Mouse (Mus musculus): ENCODE measurements at regions not wholly inside any gene's neighbourhood (a gene's known extent, or its start where the extent isn't known, plus 50 kb on each side); places are given as distances from the start of the nearest gene placed in this dataset.

DNA sequence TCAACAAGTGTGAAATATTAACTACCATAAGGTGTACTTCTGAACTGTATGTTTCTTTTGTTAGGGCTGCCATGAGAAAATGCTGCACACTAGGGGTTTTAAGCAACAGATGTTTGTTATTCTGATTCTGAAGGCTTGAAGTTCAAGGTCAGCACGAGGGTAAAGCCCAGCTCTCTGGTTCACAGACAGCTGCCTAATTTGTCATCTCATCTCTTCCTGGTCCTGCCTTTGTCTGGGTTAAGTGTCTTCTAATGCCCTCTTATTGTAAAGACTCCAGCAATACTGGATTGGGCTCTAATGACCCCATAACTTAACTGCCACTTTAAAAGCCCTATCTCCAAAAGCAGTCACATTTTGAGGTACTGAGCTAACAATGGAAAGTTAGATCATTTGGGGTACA, 209.9 kb upstream of the Trib2 start:
- H3K27ac ChIP-seq (ENCODE audit: control insufficient read depth, low read depth, low read length), result no peak overlapping the region

DNA sequence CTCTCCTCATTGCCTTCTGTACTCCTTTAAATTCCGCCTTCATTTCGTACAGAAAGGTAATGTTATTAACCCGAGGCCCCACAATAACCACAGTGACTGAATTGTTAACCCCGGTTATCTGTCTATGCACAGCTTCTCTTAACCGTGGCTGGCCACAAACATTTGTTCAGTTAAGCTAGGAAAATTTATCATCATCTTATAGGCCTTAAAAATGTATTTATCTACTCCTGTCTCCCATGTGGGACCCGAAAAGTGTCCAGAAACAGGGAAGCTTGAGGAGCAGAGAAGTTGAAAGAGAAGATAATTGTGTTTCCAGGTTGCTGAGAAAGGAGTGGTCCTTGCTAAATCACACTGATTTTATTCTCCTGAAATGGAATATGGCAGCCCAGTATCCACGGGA, 206.6 kb upstream of the Trib2 start:
- H3K9me3 ChIP-seq (replicated peaks; ENCODE audit: insufficient read depth, low read length), result no peaks in the 10 kb centered on the region
- peak overlapping the region; percentile 8 to 26; a peak in 2 of 4 replicates for H3K4me3 ChIP-seq (ENCODE audit: control insufficient read depth in 1 of 2, insufficient read depth in 1 of 2, low read depth in 2 of 2, low read length in 2 of 2)
- peaks cover 0 to 34% of the 10 kb centered on the region in 2 experiments; a peak in 2 of 4 replicates for H3K36me3 ChIP-seq (ENCODE audit: control insufficient read depth in 1 of 2, insufficient read depth in 2 of 2, low read length in 2 of 2)
- no peaks in the 10 kb centered on the region for H3K79me2 ChIP-seq (ENCODE audit: control insufficient read depth, insufficient read depth, low read length, poor library complexity)
- peak overlapping the region; percentile 97 for H3K27ac ChIP-seq (ENCODE audit: control insufficient read depth, low read depth, low read length)
- H3K27me3 ChIP-seq (ENCODE audit: control insufficient read depth in 1 of 2, insufficient read depth in 2 of 2, low read length in 2 of 2), result no peaks in the 10 kb centered on the region
- DNase-seq (ENCODE audit: low read depth, low spot score), result peak; percentile 82
- peak overlapping the region; percentile 44 for H3K9ac ChIP-seq (ENCODE audit: control insufficient read depth, low read depth, low read length, poor library complexity, severe bottlenecking)
- peaks cover 18 to 26% of the 10 kb centered on the region in 2 experiments for H3K4me1 ChIP-seq (ENCODE audit: control insufficient read depth in 1 of 2, insufficient read depth in 2 of 2, low read length in 2 of 2)
- peak; percentile 87 for TF ChIP-seq GATA1 (IDR thresholded peaks at IDR 0.05; ENCODE audit: low read depth, low read length)
- no peak for TF ChIP-seq NRF1 (IDR thresholded peaks at IDR 0.05; ENCODE audit: insufficient read depth, low read depth, low read length, poor library complexity, severe bottlenecking)
- peak; percentile 92 for TF ChIP-seq TCF12 (IDR thresholded peaks at IDR 0.05; ENCODE audit: low read depth, low read length)
- TF ChIP-seq MAZ (IDR thresholded peaks at IDR 0.05; ENCODE audit: low read depth, low read length), result no peak
- peak; percentile 52; the same call in 1 of the 2 replicates for TF ChIP-seq MAX (IDR thresholded peaks at IDR 0.05; ENCODE audit: low read length)
- peak; percentile 77 for TF ChIP-seq RCOR1 (IDR thresholded peaks at IDR 0.05; ENCODE audit: low read depth, low read length)
- no peak for TF ChIP-seq ZKSCAN1 (IDR thresholded peaks at IDR 0.05; ENCODE audit: low read depth, low read length)
- no peak for TF ChIP-seq GABPA (IDR thresholded peaks at IDR 0.05; ENCODE audit: low read depth, low read length)
- peak; percentile 55; the same call in 1 of the 2 replicates for TF ChIP-seq MXI1 (IDR thresholded peaks at IDR 0.05; ENCODE audit: low read depth, low read length)
- TF ChIP-seq POLR2A (IDR thresholded peaks at IDR 0.05; ENCODE audit: control insufficient read depth in 1 of 2, insufficient read depth in 1 of 2, low read depth in 1 of 2, low read length in 2 of 2, poor library complexity in 1 of 2), result no peak
- no peak for TF ChIP-seq USF2 (IDR thresholded peaks at IDR 0.05; ENCODE audit: borderline replicate concordance in 1 of 2, insufficient read depth in 1 of 2, low read depth in 1 of 2, low read length in 2 of 2)
- no peak for TF ChIP-seq ELF1 (IDR thresholded peaks at IDR 0.05; ENCODE audit: low read depth, low read length)
- peak; percentile 93 for TF ChIP-seq ETS1 (IDR thresholded peaks at IDR 0.05; ENCODE audit: low read depth, low read length)
- TF ChIP-seq KAT2A (conservative IDR thresholded peaks at IDR 0.05; ENCODE audit: low read depth, low read length), result 0 out of 2 replicates have a peak, but pooled peaks have one; percentile 16
- peak; percentile 72 for TF ChIP-seq TAL1 (IDR thresholded peaks at IDR 0.05; ENCODE audit: low read length)
- TF ChIP-seq MYB (IDR thresholded peaks at IDR 0.05; ENCODE audit: low read depth, low read length), result peak; percentile 95
- 0 out of 2 replicates have a peak, but pooled peaks have one; percentile 63 for TF ChIP-seq MAFK (IDR thresholded peaks at IDR 0.05; ENCODE audit: borderline replicate concordance, low read depth, low read length)
- TF ChIP-seq CHD1 (IDR thresholded peaks at IDR 0.05; ENCODE audit: low read depth, low read length), result 0 out of 2 replicates have a peak, but pooled peaks have one; percentile 62
- TF ChIP-seq BHLHE40 (IDR thresholded peaks at IDR 0.05; ENCODE audit: borderline replicate concordance, low read depth, low read length), result peak; percentile 53; the same call in 1 of the 2 replicates
- TF ChIP-seq ZNF384 (IDR thresholded peaks at IDR 0.05; ENCODE audit: low read depth, low read length), result no peak
- no peak for TF ChIP-seq MEF2A (IDR thresholded peaks at IDR 0.05; ENCODE audit: extremely low read depth, insufficient replicate concordance, low read depth, low read length, poor library complexity, severe bottlenecking)
- TF ChIP-seq CHD2 (IDR thresholded peaks at IDR 0.05; ENCODE audit: low read length), result 0 out of 2 replicates have a peak, but pooled peaks have one; percentile 37
- TF ChIP-seq SMC3 (IDR thresholded peaks at IDR 0.05; ENCODE audit: low read depth, low read length), result peak; percentile 2

More for the DNA sequence above, 209.9 kb upstream of the Trib2 start:
- Histone ChIP-seq H3K79me2 (ENCODE audit: control insufficient read depth, insufficient read depth, low read length, poor library complexity) (no peaks in the 10 kb centered on the region), H3K27me3 (ENCODE audit: control insufficient read depth in 1 of 2, insufficient read depth in 2 of 2, low read length in 2 of 2) (no peaks in the 10 kb centered on the region), H3K4me3 (ENCODE audit: control insufficient read depth in 1 of 2, insufficient read depth in 1 of 2, low read depth in 2 of 2, low read length in 2 of 2) (no peak overlapping the region), H3K4me1 (ENCODE audit: control insufficient read depth in 1 of 2, insufficient read depth in 2 of 2, low read length in 2 of 2) (peaks cover 11 to 19% of the 10 kb centered on the region in 2 experiments), H3K9ac (ENCODE audit: control insufficient read depth, low read depth, low read length, poor library complexity, severe bottlenecking) (no peak overlapping the region), H3K36me3 (ENCODE audit: control insufficient read depth in 1 of 2, insufficient read depth in 2 of 2, low read length in 2 of 2) (peaks cover 0 to 22% of the 10 kb centered on the region in 2 experiments; a peak in 2 of 4 replicates), H3K9me3 (replicated peaks; ENCODE audit: insufficient read depth, low read length) (no peaks in the 10 kb centered on the region)
- TF ChIP-seq ELF1 (IDR thresholded peaks at IDR 0.05; ENCODE audit: low read depth, low read length) (no peak), ZNF384 (IDR thresholded peaks at IDR 0.05; ENCODE audit: low read depth, low read length) (no peak), GABPA (IDR thresholded peaks at IDR 0.05; ENCODE audit: low read depth, low read length) (no peak), CTCF (IDR thresholded peaks at IDR 0.05 in 2 of 3, conservative IDR thresholded peaks at IDR 0.05 in 1 of 3; ENCODE audit: control insufficient read depth in 1 of 3, insufficient read depth in 1 of 3, low read depth in 2 of 3, low read length in 3 of 3, poor library complexity in 1 of 3, severe bottlenecking in 1 of 3) (no peak), KAT2A (conservative IDR thresholded peaks at IDR 0.05; ENCODE audit: low read depth, low read length) (no peak), EP300 (IDR thresholded peaks at IDR 0.05; ENCODE audit: low read depth in 1 of 2, low read length in 2 of 2) (no peak), GATA1 (IDR thresholded peaks at IDR 0.05; ENCODE audit: low read depth, low read length) (no peak), ETS1 (IDR thresholded peaks at IDR 0.05; ENCODE audit: low read depth, low read length) (no peak), USF1 (IDR thresholded peaks at IDR 0.05; ENCODE audit: low read depth, low read length) (no peak), MEF2A (IDR thresholded peaks at IDR 0.05; ENCODE audit: extremely low read depth, insufficient replicate concordance, low read depth, low read length, poor library complexity, severe bottlenecking) (no peak), MYB (IDR thresholded peaks at IDR 0.05; ENCODE audit: low read depth, low read length) (no peak), RAD21 (IDR thresholded peaks at IDR 0.05; ENCODE audit: low read depth, low read length) (no peak), TCF12 (IDR thresholded peaks at IDR 0.05; ENCODE audit: low read depth, low read length) (no peak), USF2 (IDR thresholded peaks at IDR 0.05; ENCODE audit: borderline replicate concordance in 1 of 2, insufficient read depth in 1 of 2, low read depth in 1 of 2, low read length in 2 of 2) (no peak), SIN3A (IDR thresholded peaks at IDR 0.05; ENCODE audit: low read length) (no peak), ZMIZ1 (IDR thresholded peaks at IDR 0.05; ENCODE audit: low read depth, low read length) (no peak), SMC3 (IDR thresholded peaks at IDR 0.05; ENCODE audit: low read depth, low read length) (no peak), RCOR1 (IDR thresholded peaks at IDR 0.05; ENCODE audit: low read depth, low read length) (no peak), NRF1 (IDR thresholded peaks at IDR 0.05; ENCODE audit: insufficient read depth, low read depth, low read length, poor library complexity, severe bottlenecking) (no peak)
- DNase-seq (ENCODE audit: low read depth, low spot score), result no peak

Measured in MEL (cell line).